Mouse (Mus musculus) intestine, embryonic 16.5 days (tissue): ENCODE data around the gene Gm11992. TPM values are rescaled to one million over a fixed set of nuclear protein-coding genes. Genes with fewer than 3 reads are reported as not detected.

Experiments
- ATAC-seq: fragments of 200-750 bp; cut with Nextera tagmentation; 2 replicates; pipeline ENCODE4 v1.8.0; 2017; ENCODE audit warnings: moderate TSS enrichment, moderate library complexity
- H3K27ac ChIP-seq: fragments of 300-500 bp; sonication (generic); 2 replicates; pipeline ENCODE4 v1.5.1; 2014; ENCODE audit warnings: mild to moderate bottlenecking, low read length
- H3K27me3 ChIP-seq: fragments of 300-500 bp; sonication (generic); replicated peaks from 2 replicates; pipeline ENCODE4 v1.6.1; 2014; ENCODE audit warnings: low read length, control low read depth, mixed read lengths; ENCODE audit not compliant: control insufficient read depth, insufficient read depth
- H3K36me3 ChIP-seq: fragments of 300-500 bp; sonication (generic); 2 replicates; pipeline ENCODE4 v1.6.1; 2014; ENCODE audit warnings: low read length, control low read depth; ENCODE audit not compliant: control insufficient read depth, insufficient read depth
- H3K4me1 ChIP-seq: fragments of 300-500 bp; sonication (generic); 2 replicates; pipeline ENCODE4 v1.6.1; 2014; ENCODE audit warnings: low read length, control low read depth, mixed read lengths; ENCODE audit not compliant: control insufficient read depth, insufficient read depth
- H3K4me2 ChIP-seq: fragments of 300-500 bp; sonication (generic); 2 replicates; pipeline ENCODE4 v1.6.1; 2014; ENCODE audit warnings: low read depth, low read length, control low read depth
- H3K4me3 ChIP-seq: fragments of 300-500 bp; sonication (generic); 2 replicates; pipeline ENCODE4 v1.5.1; 2014; ENCODE audit warnings: mild to moderate bottlenecking, low read length
- H3K9ac ChIP-seq: fragments of 300-500 bp; sonication (generic); 2 replicates; pipeline ENCODE4 v1.6.1; 2014; ENCODE audit warnings: low read depth, low read length
- H3K9me3 ChIP-seq: fragments of 300-500 bp; sonication (generic); 2 replicates; pipeline ENCODE4 v1.6.1; 2016; ENCODE audit warnings: low read length, control low read depth; ENCODE audit not compliant: control insufficient read depth
- WGBS: fragments of 180-500 bp; shearing (Covaris S2); extraction: QIAGEN DNeasy Blood & Tissue Kit; methylation state at CpG from one replicate; pipeline ENCODE4 v1.1.7; 2014; 5-methylcytosine and 5-hydroxymethylcytosine counted together
- polyA plus RNA-seq: library from polyadenylated mRNA; unstranded; fragments of >200 nt; fragmentation: Nextera tagmentation; extraction: Ambion mirVana; gene quantifications from 2 replicates; pipeline ENCODE4 v1.2.1, GENCODE M21; 2015

The Gm11992 gene
- polyA plus RNA-seq, 1 experiment from 2014 or later = 0.59 TPM

DNA sequence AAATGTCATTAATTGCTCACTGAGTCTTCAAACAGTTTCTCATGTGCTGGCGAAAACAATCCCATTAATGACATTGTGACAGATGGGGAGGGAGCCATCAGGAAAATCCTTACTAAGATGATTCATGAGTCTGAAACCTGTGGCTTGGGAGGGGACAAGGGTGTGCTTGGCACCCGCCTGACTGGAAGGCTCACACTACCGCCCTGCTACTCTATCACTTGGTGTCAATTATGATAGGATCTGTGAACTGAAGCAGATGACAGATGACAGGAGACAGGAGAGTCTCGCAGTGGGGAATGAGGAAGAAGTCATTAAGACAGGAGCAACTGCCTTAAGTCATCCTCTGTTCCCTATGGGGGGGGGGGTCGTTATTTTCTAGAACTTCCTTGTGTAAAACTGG is 12.1 kb downstream of the Gm11992 start:
- no peaks in the 10 kb centered on the region for H3K27me3 ChIP-seq
- no peaks in the 10 kb centered on the region for H3K9me3 ChIP-seq
- no peak for ATAC-seq
- H3K27ac ChIP-seq = no peak overlapping the region
- 41% methylated on average over 5 of the region's 5 CpGs for WGBS
- H3K4me3 ChIP-seq = no peak overlapping the region
- H3K9ac ChIP-seq = no peak overlapping the region
- no peaks in the 10 kb centered on the region for H3K36me3 ChIP-seq
- no peaks in the 10 kb centered on the region for H3K4me1 ChIP-seq
- no peak overlapping the region for H3K4me2 ChIP-seq

DNA sequence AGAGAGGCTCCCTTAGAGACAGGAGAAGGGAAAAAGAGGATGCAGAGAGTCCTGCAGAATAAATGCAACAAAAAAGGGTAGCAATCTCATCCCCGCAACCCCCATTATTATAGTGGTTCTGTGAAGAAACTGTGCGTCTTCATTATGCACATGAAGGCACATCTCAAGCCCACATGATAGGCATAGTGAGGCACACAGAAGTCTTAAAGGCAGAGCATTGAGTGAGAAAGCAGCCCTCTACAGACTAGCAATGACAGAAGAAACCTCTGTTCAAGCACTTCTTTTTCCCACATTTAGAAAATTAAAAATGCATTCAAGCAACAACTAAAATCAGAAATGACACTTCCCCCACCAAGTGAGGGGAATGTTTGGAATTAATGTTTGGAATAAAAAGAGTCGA is 28.1 kb downstream of the Gm11992 start:
- Histone ChIP-seq H3K9ac (no peak overlapping the region), H3K27me3 (no peaks in the 10 kb centered on the region), H3K36me3 (no peaks in the 10 kb centered on the region), H3K4me2 (no peak overlapping the region), H3K4me1 (no peaks in the 10 kb centered on the region), H3K4me3 (no peak overlapping the region), H3K9me3 (no peaks in the 10 kb centered on the region), H3K27ac (no peak overlapping the region)
- 90% methylated on average over 3 of the region's 3 CpGs for WGBS
- no peak for ATAC-seq

DNA sequence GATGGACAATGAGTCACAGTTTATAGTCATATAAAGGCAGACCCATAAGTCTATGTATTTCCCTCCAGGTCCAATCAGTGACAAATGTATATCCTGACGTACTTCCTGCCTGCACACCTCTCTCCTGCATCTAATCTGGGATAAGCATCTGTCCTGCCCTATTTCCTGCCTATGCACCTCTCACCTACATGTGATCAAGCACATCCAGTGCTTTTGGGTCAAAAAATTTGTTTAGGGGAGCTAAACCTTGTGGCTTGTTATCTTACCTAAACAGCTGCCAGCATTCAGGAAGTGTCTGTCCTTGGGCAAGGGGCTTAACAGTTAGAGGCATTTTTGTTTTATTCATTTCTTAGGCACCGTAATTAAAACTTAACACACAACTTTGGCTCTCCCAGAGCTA is 64.8 kb downstream of the Gm11992 start:
- H3K4me1 ChIP-seq = peaks cover 10% of the 10 kb centered on the region; the same call in 1 of the 2 replicates
- H3K27me3 ChIP-seq = peaks cover 19% of the 10 kb centered on the region; the same call in 1 of the 2 replicates
- no peaks in the 10 kb centered on the region for H3K36me3 ChIP-seq
- H3K4me3 ChIP-seq = no peak overlapping the region
- H3K9ac ChIP-seq = no peak overlapping the region
- WGBS = 73% methylated on average over 2 of the region's 2 CpGs
- H3K27ac ChIP-seq = no peak overlapping the region
- no peak for ATAC-seq
- H3K9me3 ChIP-seq = no peaks in the 10 kb centered on the region
- no peak overlapping the region for H3K4me2 ChIP-seq

DNA sequence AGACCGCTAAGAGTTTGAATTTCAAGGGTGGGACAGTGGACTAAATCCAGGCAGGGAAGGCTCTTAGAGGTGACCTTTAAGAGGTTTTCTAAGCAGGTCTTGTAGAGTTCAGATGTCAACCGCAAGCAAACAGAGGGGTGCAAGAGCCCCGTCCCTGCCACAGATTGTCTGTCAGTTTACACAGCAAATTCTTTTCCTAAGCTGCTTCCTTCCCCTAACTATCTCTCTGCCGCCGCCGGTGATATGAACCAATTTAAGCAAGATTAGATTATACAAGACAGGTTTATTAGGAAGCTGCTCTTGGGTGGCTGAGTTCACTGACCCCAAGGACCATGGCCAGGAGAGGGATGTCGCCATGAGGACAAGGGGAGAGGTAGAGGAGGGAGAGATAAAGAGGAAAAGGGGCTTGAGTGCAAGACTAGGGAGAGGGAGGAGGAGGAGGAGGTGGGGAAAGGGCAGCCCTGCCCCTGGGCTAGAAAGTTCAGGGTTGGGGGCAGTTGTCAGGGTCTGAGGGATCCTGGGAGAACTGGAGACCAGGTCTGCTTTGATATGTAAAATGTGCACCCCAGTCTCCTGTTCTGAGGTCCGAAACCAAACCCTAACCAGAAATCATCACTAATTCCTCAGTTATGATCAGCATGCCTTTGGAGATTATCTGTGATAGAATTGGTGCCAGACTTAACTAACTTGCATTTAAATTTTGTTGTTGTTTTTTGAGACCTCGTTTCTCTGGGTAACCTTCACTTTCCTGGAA is 67.2 kb downstream of the Gm11992 start:
- Histone ChIP-seq H3K4me3 (no peak overlapping the region), H3K9me3 (no peaks in the 10 kb centered on the region), H3K4me2 (no peak overlapping the region), H3K27me3 (peaks cover 19% of the 10 kb centered on the region; the same call in 1 of the 2 replicates), H3K36me3 (no peaks in the 10 kb centered on the region), H3K9ac (no peak overlapping the region), H3K4me1 (peaks cover 16% of the 10 kb centered on the region), H3K27ac (no peak overlapping the region)
- no peak for ATAC-seq
- 8% methylated on average over 9 of the region's 9 CpGs for WGBS

DNA sequence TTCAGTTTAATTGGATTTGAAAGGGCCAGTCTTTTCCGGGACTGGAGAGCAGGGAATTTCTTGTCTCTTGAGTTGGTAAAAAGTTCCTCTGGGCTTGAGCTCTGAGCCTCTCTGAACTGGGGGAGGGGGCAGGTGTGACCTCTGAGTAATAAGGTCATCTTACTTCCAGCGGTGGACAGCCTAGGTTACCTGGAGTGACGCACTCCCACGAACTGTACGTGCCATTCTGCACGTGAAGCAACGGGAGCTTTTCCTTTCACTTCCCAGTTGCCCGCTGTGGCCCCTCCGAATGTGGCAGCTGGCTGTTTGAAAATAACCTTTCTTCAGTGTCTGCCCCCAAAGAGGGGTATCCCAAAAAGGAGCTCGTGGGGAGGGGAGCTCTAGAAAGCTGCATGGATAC is 67.7 kb downstream of the Gm11992 start:
- Histone ChIP-seq H3K9me3 (no peaks in the 10 kb centered on the region), H3K4me2 (peak overlapping the region; percentile 40), H3K27me3 (peaks cover 19% of the 10 kb centered on the region; the same call in 1 of the 2 replicates), H3K36me3 (no peaks in the 10 kb centered on the region), H3K4me1 (peaks cover 16% of the 10 kb centered on the region), H3K27ac (no peak overlapping the region), H3K9ac (no peak overlapping the region), H3K4me3 (peak overlapping the region; percentile 20)
- 4% methylated on average over 10 of the region's 10 CpGs for WGBS
- ATAC-seq = no peak

DNA sequence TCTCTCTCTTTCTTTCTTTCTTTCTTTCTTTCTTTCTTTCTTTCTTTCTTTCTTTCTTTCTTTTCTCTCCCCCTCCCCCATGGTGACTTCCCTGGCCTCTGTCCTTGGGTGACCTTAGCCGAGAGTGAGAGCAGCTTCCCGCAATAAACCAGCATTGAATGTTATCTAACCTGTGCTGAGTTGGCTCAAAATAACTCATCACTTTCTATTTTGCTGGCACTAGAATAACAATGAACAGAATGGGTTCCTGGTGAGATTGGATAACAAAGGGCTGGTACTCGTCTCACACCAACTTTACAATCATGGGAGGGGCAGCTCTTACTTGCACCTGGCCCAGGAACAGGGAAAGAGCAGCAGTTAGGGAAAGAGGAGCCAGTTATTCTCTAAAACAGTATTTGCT is 68.5 kb downstream of the Gm11992 start:
- no peak overlapping the region for H3K4me3 ChIP-seq
- H3K9me3 ChIP-seq = no peaks in the 10 kb centered on the region
- no peaks in the 10 kb centered on the region for H3K36me3 ChIP-seq
- H3K27ac ChIP-seq = no peak overlapping the region
- no peak for ATAC-seq
- H3K4me1 ChIP-seq = peaks cover 16% of the 10 kb centered on the region
- WGBS = 5% methylated on average over 3 of the region's 3 CpGs
- no peak overlapping the region for H3K9ac ChIP-seq
- H3K27me3 ChIP-seq = peaks cover 19% of the 10 kb centered on the region; the same call in 1 of the 2 replicates
- H3K4me2 ChIP-seq = no peak overlapping the region

DNA sequence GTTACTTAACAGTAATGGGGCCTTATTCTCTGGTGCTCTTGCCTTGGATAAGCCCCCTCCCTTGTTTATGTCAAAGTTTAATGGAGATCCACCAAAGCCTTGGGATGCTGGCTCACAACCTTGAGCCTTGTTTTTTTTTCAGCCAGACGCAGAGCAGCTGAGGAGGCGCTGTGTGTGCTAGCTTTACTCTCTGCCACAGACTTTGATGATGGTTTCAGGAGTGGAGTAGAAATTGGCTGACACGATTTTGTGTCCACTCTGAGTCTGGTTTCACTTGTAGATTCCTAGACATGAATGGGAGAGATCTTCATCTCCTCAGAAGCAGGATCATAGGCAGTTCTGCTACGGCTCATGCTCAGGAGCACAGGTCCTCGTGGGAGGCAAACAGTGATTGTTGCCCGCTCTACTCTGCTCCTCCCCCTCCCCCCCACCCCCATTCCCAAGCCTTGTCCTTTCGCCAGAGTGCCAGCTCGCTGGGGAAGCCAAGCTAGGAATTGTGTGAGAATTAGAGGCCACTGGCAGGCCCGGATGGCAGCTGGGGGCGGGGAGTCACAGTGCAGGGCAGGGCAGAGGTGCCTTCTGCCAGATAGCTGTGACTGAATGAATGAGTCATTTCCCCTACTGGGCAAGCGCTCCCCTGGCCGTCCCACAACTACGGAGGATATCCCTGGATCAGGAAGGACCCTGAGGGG is 69.1 kb downstream of the Gm11992 start:
- Histone ChIP-seq H3K4me3 (peak overlapping the region; percentile 45), H3K27me3 (peaks cover 19% of the 10 kb centered on the region; the same call in 1 of the 2 replicates), H3K27ac (no peak overlapping the region; the same call in 1 of the 2 replicates)

DNA sequence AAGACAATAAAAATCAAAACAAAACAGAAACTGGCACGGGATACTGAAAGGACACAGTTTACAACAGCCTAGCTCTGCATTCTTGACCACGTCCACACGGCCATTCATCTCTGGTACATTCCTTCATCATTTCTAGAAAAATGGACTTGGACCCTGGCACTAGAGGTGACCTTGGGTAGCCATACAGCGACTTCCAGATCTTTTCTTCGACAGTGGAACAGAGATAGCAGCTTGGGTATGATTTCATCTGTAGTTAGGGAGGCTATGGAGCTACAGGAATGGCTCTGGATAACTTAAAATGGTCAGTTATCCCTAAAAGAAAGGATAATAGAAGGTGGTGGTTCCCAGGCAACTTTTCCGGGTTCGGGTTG is 69.6 kb downstream of the Gm11992 start, which contains the start of gene Upp1:
Gene Upp1, plus strand, starts transcription at position 54 of the 371 bp plus-strand sequence.
- H3K4me3 ChIP-seq = peak within 1 kb of the TSS; percentile 45
- H3K27ac ChIP-seq = no peak within 1 kb of the TSS; the same call in 1 of the 2 replicates
- WGBS = under 1% methylated on average over 7 of the region's 7 CpGs
- no peaks in the 10 kb centered on the region for H3K9me3 ChIP-seq
- H3K4me1 ChIP-seq = peaks cover 16% of the 10 kb centered on the region
- H3K9ac ChIP-seq = peak within 1 kb of the TSS; percentile 39; the same call in 1 of the 2 replicates
- ATAC-seq = no peak; the same call in none of the 2 replicates
- H3K36me3 ChIP-seq = no peaks in the 10 kb centered on the region
- peak within 1 kb of the TSS; percentile 74 for H3K4me2 ChIP-seq
- peaks cover 19% of the 10 kb centered on the region; the same call in 1 of the 2 replicates for H3K27me3 ChIP-seq

More for the DNA sequence above, 69.1 kb downstream of the Gm11992 start:
- Histone ChIP-seq H3K36me3 (no peaks in the 10 kb centered on the region), H3K4me2 (peak overlapping the region; percentile 74), H3K9ac (peak overlapping the region; percentile 39; the same call in 1 of the 2 replicates), H3K9me3 (no peaks in the 10 kb centered on the region), H3K4me1 (peaks cover 16% of the 10 kb centered on the region)
- peak; percentile 88 for ATAC-seq
- 6% methylated on average over 13 of the region's 13 CpGs for WGBS

DNA sequence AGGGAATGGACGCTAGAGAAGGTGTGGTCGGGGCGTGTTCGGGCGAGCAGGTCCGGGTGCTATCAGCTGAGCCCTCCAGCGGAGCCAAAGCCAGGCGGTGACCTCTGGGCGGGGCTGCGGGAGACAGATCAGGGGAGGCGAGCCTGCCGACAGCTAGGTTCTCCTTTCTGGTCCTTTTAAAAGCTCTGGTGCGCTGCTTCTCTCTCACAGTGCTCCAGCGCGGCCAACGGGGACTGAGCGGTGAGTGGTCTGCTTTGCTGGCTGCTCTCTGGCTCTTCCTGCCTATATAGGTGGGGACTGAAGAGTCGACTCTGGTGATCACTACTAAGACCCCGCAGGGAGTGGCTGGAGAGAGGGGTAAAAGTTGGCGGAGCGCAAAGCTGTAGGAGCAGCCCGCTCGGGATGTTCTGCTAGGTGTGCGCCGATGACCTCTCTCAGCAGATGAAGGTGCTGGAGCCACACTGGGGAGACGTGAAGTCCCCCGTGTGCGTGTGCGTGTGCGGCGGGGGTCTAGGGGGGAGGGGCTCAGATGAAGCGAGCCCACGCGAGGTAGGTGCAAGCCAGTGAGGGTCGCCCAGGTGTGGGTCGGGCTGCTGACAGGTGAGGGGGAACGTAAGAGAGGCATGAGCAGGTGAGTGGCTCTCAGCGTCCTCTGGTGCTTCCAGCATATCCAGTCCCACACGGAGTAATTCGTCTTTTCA is 70.2 kb downstream of the Gm11992 start:
- WGBS = under 1% methylated on average over 40 of the region's 40 CpGs
- Histone ChIP-seq H3K36me3 (no peaks in the 10 kb centered on the region), H3K9me3 (no peaks in the 10 kb centered on the region), H3K4me2 (peak overlapping the region; percentile 74), H3K4me1 (peaks cover 16% of the 10 kb centered on the region), H3K27ac (no peak overlapping the region), H3K4me3 (peak overlapping the region; percentile 45), H3K27me3 (peaks cover 19% of the 10 kb centered on the region; the same call in 1 of the 2 replicates), H3K9ac (peak overlapping the region; percentile 39; the same call in 1 of the 2 replicates)
- peak; percentile 63 for ATAC-seq
